In genomic region chr14:122649336-122649950, GRCm38 (mm10) we compare ENCODE assay signal across 22 mouse cellular contexts.
A peak's percentile ranks its signal among the peaks of the same experiment; 100 is the strongest.
DNase-seq lines count a peak whose midpoint lies in the region; ATAC-seq and TF ChIP-seq lines count a peak whose summit lies in the region.
"Had no signal": no experiment of that assay in that cellular context is flagged by ENCODE, and none has a peak within 500 bp of the region (broad histone marks: within the 10 kb centered on the region; RNA-seq: fewer than 3 reads in every experiment).

No protein-coding gene starts in this region.

- H3K4me3 ChIP-seq in liver, adult 2 months (ENCODE audit: insufficient read depth, low read depth, low read length), result no peak overlapping the region
- no peak overlapping the region for H3K4me3 ChIP-seq in liver, embryonic 12.5 days
- H3K4me3 ChIP-seq in MEL (ENCODE audit: control insufficient read depth in 1 of 2, insufficient read depth in 1 of 2, low read depth in 2 of 2, low read length in 2 of 2), result no peak overlapping the region
- H3K4me3 ChIP-seq: embryonic facial prominence, embryonic 10.5 days; embryonic facial prominence, embryonic 12.5 days; forebrain, embryonic 13.5 days; forebrain, embryonic 15.5 days had no signal

- TF ChIP-seq CTCF in liver, adult 2 months (IDR thresholded peaks at IDR 0.05; ENCODE audit: low read depth, low read length), result no peak
- no peak for TF ChIP-seq CTCF in MEL (IDR thresholded peaks at IDR 0.05 in 2 of 3, conservative IDR thresholded peaks at IDR 0.05 in 1 of 3; ENCODE audit: control insufficient read depth in 1 of 3, insufficient read depth in 1 of 3, low read depth in 2 of 3, low read length in 3 of 3, poor library complexity in 1 of 3, severe bottlenecking in 1 of 3)

- peaks cover 6% of the 10 kb centered on the region; the same call in 1 of the 2 replicates for H3K36me3 ChIP-seq in liver, adult 2 months (ENCODE audit: control insufficient read depth, insufficient read depth, low read length)
- no peaks in the 10 kb centered on the region for H3K36me3 ChIP-seq in liver, embryonic 12.5 days
- peaks cover 0 to 57% of the 10 kb centered on the region in 2 experiments; a peak in 2 of 4 replicates for H3K36me3 ChIP-seq in MEL (ENCODE audit: control insufficient read depth in 1 of 2, insufficient read depth in 2 of 2, low read length in 2 of 2)
- H3K36me3 ChIP-seq: embryonic facial prominence, embryonic 10.5 days; embryonic facial prominence, embryonic 12.5 days; forebrain, embryonic 15.5 days had no signal

- 42% methylated on average over 3 of the region's 3 CpGs for WGBS in liver, adult 2 months
- whole genome bisulfite sequencing in liver, embryonic 12.5 days (ENCODE audit: insufficient replicate concordance), result 48% methylated on average over 3 of the region's 3 CpGs

- H3K27ac ChIP-seq in liver, adult 2 months (replicated peaks; ENCODE audit: insufficient read depth, low read depth, low read length), result no peak overlapping the region
- no peak overlapping the region for H3K27ac ChIP-seq in liver, embryonic 12.5 days
- H3K27ac ChIP-seq in MEL (ENCODE audit: control insufficient read depth, low read depth, low read length), result peak overlapping the region; percentile 44
- H3K27ac ChIP-seq: embryonic facial prominence, embryonic 10.5 days; embryonic facial prominence, embryonic 12.5 days; forebrain, embryonic 13.5 days; forebrain, embryonic 15.5 days had no signal

- H3K27me3 ChIP-seq in liver, adult 2 months (ENCODE audit: control insufficient read depth, insufficient read depth, low read length), result no peaks in the 10 kb centered on the region
- no peaks in the 10 kb centered on the region for H3K27me3 ChIP-seq in liver, embryonic 12.5 days (replicated peaks)
- no peaks in the 10 kb centered on the region for H3K27me3 ChIP-seq in MEL (ENCODE audit: control insufficient read depth in 1 of 2, insufficient read depth in 2 of 2, low read length in 2 of 2)
- H3K27me3 ChIP-seq: CH12.LX; embryonic facial prominence, embryonic 12.5 days; forebrain, embryonic 13.5 days; forebrain, embryonic 15.5 days had no signal

- H3K9ac ChIP-seq in liver, adult 2 months (ENCODE audit: low read depth, low read length), result no peak overlapping the region
- H3K9ac ChIP-seq in liver, embryonic 12.5 days, result no peak overlapping the region
- no peak overlapping the region for H3K9ac ChIP-seq in MEL (ENCODE audit: control insufficient read depth, low read depth, low read length, poor library complexity, severe bottlenecking)
- H3K9ac ChIP-seq: embryonic facial prominence, embryonic 12.5 days; forebrain, embryonic 13.5 days; forebrain, embryonic 15.5 days; forebrain, postnatal 0 days had no signal

- peak; percentile 50 to 65; a peak in 3 of 4 replicates for TF ChIP-seq EP300 in MEL (IDR thresholded peaks at IDR 0.05; ENCODE audit: low read depth in 1 of 2, low read length in 2 of 2)

- peak; percentile 0 for DNase-seq in embryo, embryonic 10 days (ENCODE audit: low spot score)
- DNase-seq in embryo, embryonic 10.5 days (ENCODE audit: low spot score), result no peak
- peak; percentile 56 for DNase-seq in liver, adult 2 months (ENCODE audit: extremely low read depth, low read depth, low spot score)
- peak; percentile 56 for DNase-seq in MEL (ENCODE audit: low read depth, low spot score)
- no peak for DNase-seq in urinary bladder, postnatal 25 days (ENCODE audit: low spot score)
- DNase-seq: adrenal gland, adult 8-10 months; adrenal gland, postnatal 14 days; adrenal gland, postnatal 36 days; B cell, adult 2 months; cerebellum, adult 11-12 months; cerebellum, adult 2 months; cerebellum, adult 9-10 months; forebrain, postnatal 0 days had no signal

- no peak overlapping the region for H3K4me2 ChIP-seq in liver, embryonic 12.5 days
- H3K4me2 ChIP-seq: embryonic facial prominence, embryonic 12.5 days; forebrain, embryonic 13.5 days; forebrain, embryonic 15.5 days had no signal

- no peaks in the 10 kb centered on the region for H3K9me3 ChIP-seq in liver, embryonic 12.5 days (replicated peaks)
- H3K9me3 ChIP-seq in MEL (replicated peaks; ENCODE audit: insufficient read depth, low read length), result no peaks in the 10 kb centered on the region
- H3K9me3 ChIP-seq: embryonic facial prominence, embryonic 10.5 days; embryonic facial prominence, embryonic 12.5 days; forebrain, embryonic 13.5 days; forebrain, embryonic 15.5 days; G1E had no signal

- TF ChIP-seq POLR2A in liver, adult 2 months (IDR thresholded peaks at IDR 0.05; ENCODE audit: extremely low read depth, insufficient read depth, low read length), result no peak
- TF ChIP-seq POLR2A in MEL (IDR thresholded peaks at IDR 0.05; ENCODE audit: control insufficient read depth in 1 of 2, insufficient read depth in 1 of 2, low read depth in 1 of 2, low read length in 2 of 2, poor library complexity in 1 of 2), result no peak

- no peak for ATAC-seq in liver, embryonic 12.5 days
- 0 out of 2 replicates have a peak, but pooled peaks have one; percentile 22 for ATAC-seq in granulocyte monocyte progenitor cell, adult 5-6 weeks (replicated peaks; ENCODE audit: poor library complexity, severe bottlenecking)
- ATAC-seq: CD4-positive, CD25-positive, alpha-beta regulatory T cell, adult 4 months; forebrain, embryonic 13.5 days; forebrain, embryonic 15.5 days; forebrain, postnatal 0 days had no signal

- H3K4me1 ChIP-seq in liver, adult 2 months (ENCODE audit: control insufficient read depth, insufficient read depth, low read length), result no peaks in the 10 kb centered on the region
- peaks cover 44% of the 10 kb centered on the region for H3K4me1 ChIP-seq in liver, embryonic 12.5 days
- peaks cover 43 to 52% of the 10 kb centered on the region in 2 experiments for H3K4me1 ChIP-seq in MEL (ENCODE audit: control insufficient read depth in 1 of 2, insufficient read depth in 2 of 2, low read length in 2 of 2)
- H3K4me1 ChIP-seq: embryonic facial prominence, embryonic 10.5 days; embryonic facial prominence, embryonic 12.5 days; forebrain, embryonic 13.5 days; forebrain, embryonic 15.5 days had no signal

- H3K79me2 ChIP-seq in liver, adult 2 months (ENCODE audit: control insufficient read depth, insufficient read depth, low read length), result 0 out of 2 replicates have a peak, but pooled peaks cover 2% of the 10 kb centered on the region
- no peaks in the 10 kb centered on the region for H3K79me2 ChIP-seq in MEL (ENCODE audit: control insufficient read depth, insufficient read depth, low read length, poor library complexity)

- TF ChIP-seq RAD21 in MEL (IDR thresholded peaks at IDR 0.05; ENCODE audit: low read depth, low read length), result no peak

TF ChIP-seq in MEL, 35 proteins besides CTCF, POLR2A, EP300 and RAD21:
- TF ChIP-seq TCF12 (IDR thresholded peaks at IDR 0.05; ENCODE audit: low read depth, low read length) (peak; percentile 36; the same call in 1 of the 2 replicates), ETS1 (IDR thresholded peaks at IDR 0.05; ENCODE audit: low read depth, low read length) (peak; percentile 42; the same call in 1 of the 2 replicates), MAZ (IDR thresholded peaks at IDR 0.05; ENCODE audit: low read depth, low read length) (no peak), POLR2AphosphoS2 (IDR thresholded peaks at IDR 0.05; ENCODE audit: low read length) (no peak), GATA1 (IDR thresholded peaks at IDR 0.05; ENCODE audit: low read depth, low read length) (peak; percentile 79)
TF ChIP-seq in MEL: peak in this region for 3.

Comparison
In these comparisons a context has a peak if more than half of its experiments do, and no peak if none do; other contexts are left out.
1. DNase-seq: peak in embryo, embryonic 10 days (single experiment), liver, adult 2 months (single experiment) and MEL (single experiment); none in embryo, embryonic 10.5 days (single experiment) and urinary bladder, postnatal 25 days (single experiment).